Mouse (Mus musculus): ENCODE data around the gene Prr12. TPM values are rescaled to one million over a fixed set of nuclear protein-coding genes. Genes with fewer than 3 reads are reported as not detected.
A peak's percentile ranks its signal among the peaks of the same experiment; 100 is the strongest.

The Prr12 gene
- polyA plus RNA-seq, 1 experiment from 2014 or later: 5.6 TPM

- Histone ChIP-seq H3K9me3 (replicated peaks; ENCODE audit: control insufficient read depth, low read length) (no peaks in the 10 kb centered on the region), H3K27me3 (ENCODE audit: control insufficient read depth, insufficient read depth, low read length) (no peaks in the 10 kb centered on the region), H3K36me3 (ENCODE audit: control insufficient read depth, insufficient read depth) (peaks cover 44% of the 10 kb centered on the region), H3K9ac (ENCODE audit: low read length) (peak overlapping the region; percentile 87), H3K4me2 (ENCODE audit: low read depth, low read length) (peak overlapping the region; percentile 73), H3K4me3 (ENCODE audit: low read length) (peak overlapping the region; percentile 75), H3K27ac (ENCODE audit: low read length) (peak overlapping the region; percentile 93), H3K4me1 (ENCODE audit: control insufficient read depth, insufficient read depth, low read length) (peaks cover 36% of the 10 kb centered on the region)
- ATAC-seq (replicated peaks; ENCODE audit: extremely low read depth, insufficient read depth, low FRiP score): no peak
- 10% methylated on average over 10 of the region's 10 CpGs for WGBS
Observed at GRCm38 (mm10) chr7:44996672-44997071, 56.0 kb downstream of the Prr12 start.

- Histone ChIP-seq H3K27me3 (ENCODE audit: control insufficient read depth, insufficient read depth, low read length) (no peaks in the 10 kb centered on the region), H3K4me2 (ENCODE audit: low read depth, low read length) (peak overlapping the region; percentile 75), H3K9me3 (replicated peaks; ENCODE audit: control insufficient read depth, low read length) (no peaks in the 10 kb centered on the region), H3K9ac (ENCODE audit: low read length) (peak overlapping the region; percentile 81), H3K4me3 (ENCODE audit: low read length) (peak overlapping the region; percentile 99), H3K36me3 (ENCODE audit: control insufficient read depth, insufficient read depth) (peaks cover 12% of the 10 kb centered on the region), H3K4me1 (ENCODE audit: control insufficient read depth, insufficient read depth, low read length) (peaks cover 28% of the 10 kb centered on the region), H3K27ac (ENCODE audit: low read length) (peak overlapping the region; percentile 94)
- WGBS: under 1% methylated on average over 29 of the region's 29 CpGs
- ATAC-seq (replicated peaks; ENCODE audit: extremely low read depth, insufficient read depth, low FRiP score): 0 out of 2 replicates have a peak, but pooled peaks have one; percentile 5
Observed at GRCm38 (mm10) chr7:44986879-44987718, 65.6 kb downstream of the Prr12 start.

- Histone ChIP-seq H3K9ac (ENCODE audit: low read length) (peak within 1 kb of the TSS; percentile 99), H3K4me1 (ENCODE audit: control insufficient read depth, insufficient read depth, low read length) (peaks cover 28% of the 10 kb centered on the region), H3K4me3 (ENCODE audit: low read length) (peak within 1 kb of the TSS; percentile 99), H3K27me3 (ENCODE audit: control insufficient read depth, insufficient read depth, low read length) (no peaks in the 10 kb centered on the region), H3K36me3 (ENCODE audit: control insufficient read depth, insufficient read depth) (peaks cover 18% of the 10 kb centered on the region), H3K4me2 (ENCODE audit: low read depth, low read length) (peak within 1 kb of the TSS; percentile 82), H3K9me3 (replicated peaks; ENCODE audit: control insufficient read depth, low read length) (no peaks in the 10 kb centered on the region), H3K27ac (ENCODE audit: low read length) (peak within 1 kb of the TSS; percentile 97)
- under 1% methylated on average over 42 of the region's 42 CpGs for WGBS
- ATAC-seq (replicated peaks; ENCODE audit: extremely low read depth, insufficient read depth, low FRiP score): peak; percentile 95
Observed at GRCm38 (mm10) chr7:44986192-44986878, 66.3 kb downstream of the Prr12 start, which contains the start of gene Prmt1. Gene Prmt1 (minus strand): TSS chr7:44986568.

- no peaks in the 10 kb centered on the region for H3K9me3 ChIP-seq (replicated peaks; ENCODE audit: control insufficient read depth, low read length)
- no peaks in the 10 kb centered on the region for H3K27me3 ChIP-seq (ENCODE audit: control insufficient read depth, insufficient read depth, low read length)
- peaks cover 28% of the 10 kb centered on the region for H3K4me1 ChIP-seq (ENCODE audit: control insufficient read depth, insufficient read depth, low read length)
- under 1% methylated on average over 44 of the region's 45 CpGs for WGBS
- H3K36me3 ChIP-seq (ENCODE audit: control insufficient read depth, insufficient read depth): peaks cover 22% of the 10 kb centered on the region
- H3K9ac ChIP-seq (ENCODE audit: low read length): peak overlapping the region; percentile 99
- no peak for ATAC-seq (replicated peaks; ENCODE audit: extremely low read depth, insufficient read depth, low FRiP score)
- peak overlapping the region; percentile 97 for H3K27ac ChIP-seq (ENCODE audit: low read length)
- peak overlapping the region; percentile 99 for H3K4me3 ChIP-seq (ENCODE audit: low read length)
- H3K4me2 ChIP-seq (ENCODE audit: low read depth, low read length): peak overlapping the region; percentile 82
Observed at GRCm38 (mm10) chr7:44985595-44986191, 67.0 kb downstream of the Prr12 start.

GRCm38 (mm10) chr7:44984833-44985164 is 67.9 kb downstream of the Prr12 start:
- Histone ChIP-seq H3K4me3 (ENCODE audit: low read length) (peak overlapping the region; percentile 99; the same call in 1 of the 2 replicates), H3K27me3 (ENCODE audit: control insufficient read depth, insufficient read depth, low read length) (no peaks in the 10 kb centered on the region), H3K4me1 (ENCODE audit: control insufficient read depth, insufficient read depth, low read length) (peaks cover 28% of the 10 kb centered on the region), H3K27ac (ENCODE audit: low read length) (peak overlapping the region; percentile 97), H3K4me2 (ENCODE audit: low read depth, low read length) (peak overlapping the region; percentile 82), H3K9me3 (replicated peaks; ENCODE audit: control insufficient read depth, low read length) (no peaks in the 10 kb centered on the region), H3K9ac (ENCODE audit: low read length) (peak overlapping the region; percentile 41; the same call in 1 of the 2 replicates), H3K36me3 (ENCODE audit: control insufficient read depth, insufficient read depth) (peaks cover 24% of the 10 kb centered on the region)
- WGBS: 35% methylated on average over 3 of the region's 3 CpGs
- ATAC-seq (replicated peaks; ENCODE audit: extremely low read depth, insufficient read depth, low FRiP score): no peak

- Histone ChIP-seq H3K36me3 (ENCODE audit: control insufficient read depth, insufficient read depth) (peaks cover 29% of the 10 kb centered on the region), H3K27ac (ENCODE audit: low read length) (peak overlapping the region; percentile 97), H3K4me2 (ENCODE audit: low read depth, low read length) (peak overlapping the region; percentile 82; the same call in 1 of the 2 replicates), H3K4me3 (ENCODE audit: low read length) (peak overlapping the region; percentile 99; the same call in 1 of the 2 replicates), H3K9ac (ENCODE audit: low read length) (peak overlapping the region; percentile 41; the same call in 1 of the 2 replicates), H3K9me3 (replicated peaks; ENCODE audit: control insufficient read depth, low read length) (no peaks in the 10 kb centered on the region), H3K27me3 (ENCODE audit: control insufficient read depth, insufficient read depth, low read length) (no peaks in the 10 kb centered on the region), H3K4me1 (ENCODE audit: control insufficient read depth, insufficient read depth, low read length) (peaks cover 27% of the 10 kb centered on the region)
- no peak for ATAC-seq (replicated peaks; ENCODE audit: extremely low read depth, insufficient read depth, low FRiP score)
- 68% methylated on average over 7 of the region's 7 CpGs for WGBS
Observed at GRCm38 (mm10) chr7:44983944-44984832, 68.5 kb downstream of the Prr12 start.

GRCm38 (mm10) chr7:44983085-44983484 is 69.6 kb downstream of the Prr12 start:
- 27% methylated on average over 6 of the region's 6 CpGs for WGBS
- ATAC-seq (replicated peaks; ENCODE audit: extremely low read depth, insufficient read depth, low FRiP score): no peak

GRCm38 (mm10) chr7:44981539-44981938 is 71.1 kb downstream of the Prr12 start:
- no peak overlapping the region for H3K4me2 ChIP-seq (ENCODE audit: low read depth, low read length)
- H3K4me1 ChIP-seq (ENCODE audit: control insufficient read depth, insufficient read depth, low read length): peaks cover 15% of the 10 kb centered on the region
- H3K9me3 ChIP-seq (replicated peaks; ENCODE audit: control insufficient read depth, low read length): no peaks in the 10 kb centered on the region
- no peak overlapping the region for H3K9ac ChIP-seq (ENCODE audit: low read length)
- no peak for ATAC-seq (replicated peaks; ENCODE audit: extremely low read depth, insufficient read depth, low FRiP score)
- peaks cover 51% of the 10 kb centered on the region for H3K36me3 ChIP-seq (ENCODE audit: control insufficient read depth, insufficient read depth)
- no peak overlapping the region for H3K4me3 ChIP-seq (ENCODE audit: low read length)
- WGBS: 91% methylated on average over 8 of the region's 8 CpGs
- no peaks in the 10 kb centered on the region for H3K27me3 ChIP-seq (ENCODE audit: control insufficient read depth, insufficient read depth, low read length)
- no peak overlapping the region for H3K27ac ChIP-seq (ENCODE audit: low read length)

More at GRCm38 (mm10) chr7:44983085-44983484, 69.6 kb downstream of the Prr12 start:
- Histone ChIP-seq H3K36me3 (ENCODE audit: control insufficient read depth, insufficient read depth) (peaks cover 38% of the 10 kb centered on the region), H3K9me3 (replicated peaks; ENCODE audit: control insufficient read depth, low read length) (no peaks in the 10 kb centered on the region), H3K4me2 (ENCODE audit: low read depth, low read length) (no peak overlapping the region), H3K27ac (ENCODE audit: low read length) (peak overlapping the region; percentile 26), H3K4me1 (ENCODE audit: control insufficient read depth, insufficient read depth, low read length) (peaks cover 20% of the 10 kb centered on the region), H3K27me3 (ENCODE audit: control insufficient read depth, insufficient read depth, low read length) (no peaks in the 10 kb centered on the region), H3K9ac (ENCODE audit: low read length) (no peak overlapping the region), H3K4me3 (ENCODE audit: low read length) (no peak overlapping the region)

Measured in heart, embryonic 16.5 days (tissue).